In genomic region chr5:36371731-36372130, GRCm38 (mm10) we compare ENCODE assay signal across 20 mouse cellular contexts. TPM values are rescaled to one million over a fixed set of nuclear protein-coding genes. Genes with fewer than 3 reads are reported as not detected.
DNase-seq lines count a peak whose midpoint lies in the region; ATAC-seq and TF ChIP-seq lines count a peak whose summit lies in the region.
"Had no signal": no experiment of that assay in that cellular context is flagged by ENCODE, and none has a peak within 500 bp of the region (broad histone marks: within the 10 kb centered on the region; RNA-seq: fewer than 3 reads in every experiment).

No protein-coding gene starts in this region.

- H3K9me3 ChIP-seq in heart, embryonic 10.5 days: no peaks in the 10 kb centered on the region
- H3K9me3 ChIP-seq in heart, embryonic 11.5 days (replicated peaks; ENCODE audit: control insufficient read depth, low read length): no peaks in the 10 kb centered on the region
- H3K9me3 ChIP-seq: embryonic facial prominence, embryonic 15.5 days; forebrain, embryonic 10.5 days; forebrain, embryonic 15.5 days; heart, embryonic 12.5 days; hindbrain, embryonic 13.5 days had no signal

- H3K4me3 ChIP-seq in heart, embryonic 10.5 days: no peak overlapping the region
- H3K4me3 ChIP-seq in heart, embryonic 11.5 days (ENCODE audit: low read depth, low read length): no peak overlapping the region
- no peak overlapping the region for H3K4me3 ChIP-seq in left cerebral cortex, adult 2 months
- H3K4me3 ChIP-seq: embryonic facial prominence, embryonic 15.5 days; erythroblast, embryonic 14.5 days; forebrain, embryonic 10.5 days; forebrain, embryonic 15.5 days; heart, embryonic 12.5 days; hindbrain, embryonic 13.5 days had no signal

- 66% methylated on average over 5 of the region's 5 CpGs for WGBS in heart, embryonic 10.5 days
- WGBS in heart, embryonic 11.5 days (ENCODE audit: insufficient replicate concordance): 66% methylated on average over 5 of the region's 5 CpGs

- DNase-seq in heart, embryonic 10.5 days (ENCODE audit: low spot score): no peak
- peak; percentile 65 for DNase-seq in left cerebral cortex, postnatal 4 days
- DNase-seq in left cerebral cortex, adult 2 months (ENCODE audit: extremely low spot score in 1 of 2, low spot score in 2 of 2): no peak
- DNase-seq in layer of hippocampus, adult 9-11 months: no peak
- DNase-seq in layer of hippocampus, postnatal 10 days (ENCODE audit: low spot score in 2 of 2): no peak
- DNase-seq: adrenal gland, adult 8-10 months; adrenal gland, postnatal 36 days; cerebellum, adult 2 months; gastrocnemius, postnatal 36 days; heart, adult 18-20 months; heart, postnatal 4 days had no signal

- H3K27me3 ChIP-seq in heart, embryonic 10.5 days (ENCODE audit: insufficient read depth, poor library complexity, severe bottlenecking): 0 out of 2 replicates have a peak, but pooled peaks cover 6% of the 10 kb centered on the region
- H3K27me3 ChIP-seq in heart, embryonic 11.5 days (ENCODE audit: control insufficient read depth, insufficient read depth, low read length): no peaks in the 10 kb centered on the region
- H3K27me3 ChIP-seq: embryonic facial prominence, embryonic 15.5 days; forebrain, embryonic 15.5 days; heart, embryonic 12.5 days had no signal

- 0 out of 2 replicates have a peak overlapping the region, but pooled peaks have one; percentile 17 for H3K27ac ChIP-seq in heart, embryonic 10.5 days
- no peak overlapping the region for H3K27ac ChIP-seq in heart, embryonic 11.5 days (ENCODE audit: low read depth, low read length)
- no peak overlapping the region for H3K27ac ChIP-seq in left cerebral cortex, adult 2 months
- H3K27ac ChIP-seq: embryonic facial prominence, embryonic 15.5 days; forebrain, embryonic 15.5 days; hindbrain, embryonic 13.5 days; hindbrain, postnatal 0 days had no signal

- intact Hi-C loops in left cerebral cortex, postnatal 4 days (cut with DNase I): no loop called here
- intact Hi-C loops in left cerebral cortex, adult 2 months (cut with DNase I): no loop called here

- no peak for ATAC-seq in heart, embryonic 11.5 days (replicated peaks; ENCODE audit: insufficient number of reproducible peaks, low FRiP score, low TSS enrichment)
- peak; percentile 7 to 25; a peak in 2 of 4 replicates for ATAC-seq in hematopoietic stem cell, adult 5-6 weeks (replicated peaks in 1 of 2; ENCODE audit: insufficient read depth in 1 of 2, low FRiP score in 2 of 2, low TSS enrichment in 1 of 2, low read depth in 1 of 2, poor library complexity in 2 of 2, severe bottlenecking in 2 of 2)
- ATAC-seq: forebrain, embryonic 15.5 days; hindbrain, postnatal 0 days had no signal

- no peaks in the 10 kb centered on the region for H3K36me3 ChIP-seq in heart, embryonic 10.5 days
- no peaks in the 10 kb centered on the region for H3K36me3 ChIP-seq in heart, embryonic 11.5 days (ENCODE audit: control insufficient read depth, insufficient read depth, low read length)
- H3K36me3 ChIP-seq: embryonic facial prominence, embryonic 15.5 days; forebrain, embryonic 10.5 days; forebrain, embryonic 15.5 days; heart, embryonic 12.5 days; hindbrain, embryonic 13.5 days had no signal

- no peak overlapping the region for H3K9ac ChIP-seq in heart, embryonic 11.5 days (ENCODE audit: low read depth, low read length)
- H3K9ac ChIP-seq: embryonic facial prominence, embryonic 15.5 days; forebrain, embryonic 15.5 days; heart, embryonic 12.5 days; hindbrain, embryonic 13.5 days had no signal

- no peak for TF ChIP-seq CTCF in left cerebral cortex, adult 2 months (IDR thresholded peaks at IDR 0.05)

- H3K4me1 ChIP-seq in heart, embryonic 10.5 days: peaks cover 86% of the 10 kb centered on the region
- H3K4me1 ChIP-seq in heart, embryonic 11.5 days (ENCODE audit: control insufficient read depth, insufficient read depth, low read length): peaks cover 42% of the 10 kb centered on the region

- no peak overlapping the region for H3K4me2 ChIP-seq in heart, embryonic 11.5 days
- H3K4me2 ChIP-seq: embryonic facial prominence, embryonic 15.5 days; forebrain, embryonic 15.5 days; heart, embryonic 12.5 days; hindbrain, embryonic 13.5 days had no signal

RNA-seq across cellular contexts. Expression of gene Sorcs2, which starts 26.2 kb away (rescaled TPM):
- polyA plus RNA-seq in heart, embryonic 10.5 days (2016; fragmentation: Nextera tagmentation; extraction: Ambion mirVana): 6.9 and 12.2 TPM in 2 replicates
- 7.1 and 7.3 TPM in 2 replicates for polyA plus RNA-seq in heart, embryonic 11.5 days (2014; fragmentation: Nextera tagmentation; extraction: Ambion mirVana)
- 10 to 100 TPM; 33.9 to 35.4 TPM for total RNA-seq in left cerebral cortex, postnatal 4 days (2021)
- total RNA-seq in left cerebral cortex, adult 2 months (2021): 10 to 100 TPM; 39.3 to 39.7 TPM
- 0.30 and 0.63 TPM in 2 replicates for total RNA-seq in hematopoietic stem cell, adult 5-6 weeks (2017)
- total RNA-seq in layer of hippocampus, postnatal 10 days (2021): 10 to 100 TPM; 56.9 to 60.9 TPM
- polyA plus RNA-seq: erythroblast, embryonic 14.5 days had no signal

Comparison
In these comparisons a context has a peak if more than half of its experiments do, and no peak if none do; other contexts are left out.
1. RNA of gene Sorcs2, which starts 26.2 kb away (total RNA-seq): 56.9 to 60.9 TPM in layer of hippocampus, postnatal 10 days, 39.3 to 39.7 TPM in left cerebral cortex, adult 2 months and 33.9 to 35.4 TPM in left cerebral cortex, postnatal 4 days; 0.30 to 0.63 TPM in hematopoietic stem cell, adult 5-6 weeks; every median in the first group is over 10 times any median in the second.